Mouse (Mus musculus): Measurements from ENCODE around the gene Gdf7. TPM values are rescaled to one million over a fixed set of nuclear protein-coding genes. Genes with fewer than 3 reads are reported as not detected.

Gdf7 gene
- polyA plus RNA-seq, 1 experiment from 2014 or later = 0.80 TPM

DNA sequence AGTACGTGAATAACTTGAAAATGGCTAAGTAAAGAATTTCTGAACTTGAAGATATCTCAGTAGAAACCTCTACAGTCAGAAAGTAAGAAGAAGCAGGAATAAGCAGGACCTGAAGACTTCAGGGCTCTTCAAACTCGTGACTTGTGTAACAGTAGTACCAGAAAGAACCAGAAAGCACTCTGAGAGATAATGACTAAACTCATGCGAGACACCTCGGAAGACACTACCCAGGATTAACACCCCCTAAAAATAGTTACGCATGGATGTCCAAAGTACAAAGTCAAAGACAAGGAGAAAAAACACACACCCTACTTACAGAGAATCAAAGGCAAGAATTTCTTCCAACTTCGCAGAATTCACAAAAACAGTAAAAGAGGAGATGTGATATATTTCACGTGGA lies 35.4 kb downstream of the Gdf7 start:
- H3K9ac ChIP-seq (replicated peaks) = no peak overlapping the region
- no peak overlapping the region for H3K27ac ChIP-seq
- H3K9me3 ChIP-seq = no peaks in the 10 kb centered on the region
- 91% methylated on average over 7 of the region's 7 CpGs for WGBS
- H3K4me1 ChIP-seq (replicated peaks) = peaks cover 4% of the 10 kb centered on the region; the same call in 1 of the 2 replicates
- ATAC-seq (ENCODE audit: insufficient number of reproducible peaks, insufficient read depth, low FRiP score, low TSS enrichment, low read depth) = no peak
- H3K27me3 ChIP-seq = no peaks in the 10 kb centered on the region
- H3K36me3 ChIP-seq = 0 out of 2 replicates have a peak, but pooled peaks cover 7% of the 10 kb centered on the region
- H3K4me3 ChIP-seq (replicated peaks) = no peak overlapping the region
- no peak overlapping the region for H3K4me2 ChIP-seq

DNA sequence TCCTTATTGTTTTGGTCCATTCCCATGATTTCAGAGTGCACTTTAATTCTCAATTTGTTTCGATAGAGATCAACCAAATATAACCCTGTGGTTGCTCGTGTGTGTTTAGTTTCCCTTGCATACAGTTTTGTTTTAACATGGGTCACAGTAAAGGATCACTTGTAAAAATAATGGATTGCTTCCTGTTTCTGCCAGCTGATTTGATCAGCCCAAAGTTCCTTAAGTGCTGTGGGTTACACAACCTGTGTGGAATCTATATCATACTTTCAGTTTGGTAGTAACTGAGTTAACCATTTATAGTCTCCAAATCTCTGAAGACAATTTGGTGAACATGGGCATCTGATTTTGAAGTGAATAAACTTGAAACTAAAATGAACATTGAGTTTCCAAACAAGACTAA lies 41.5 kb downstream of the Gdf7 start:
- no peak for ATAC-seq (ENCODE audit: insufficient number of reproducible peaks, insufficient read depth, low FRiP score, low TSS enrichment, low read depth)
- no peaks in the 10 kb centered on the region for H3K27me3 ChIP-seq
- no peaks in the 10 kb centered on the region; the same call in 1 of the 2 replicates for H3K36me3 ChIP-seq
- H3K4me2 ChIP-seq = no peak overlapping the region
- H3K27ac ChIP-seq = no peak overlapping the region
- peaks cover 4% of the 10 kb centered on the region for H3K4me1 ChIP-seq (replicated peaks)
- 68% methylated on average over 2 of the region's 2 CpGs for WGBS
- H3K9me3 ChIP-seq = no peaks in the 10 kb centered on the region
- no peak overlapping the region for H3K4me3 ChIP-seq (replicated peaks)
- H3K9ac ChIP-seq (replicated peaks) = no peak overlapping the region

Other genes with a start within 250 kb of the Gdf7 start
- 63.4 and 73.3 TPM in 2 replicates for gene Ldah, start 93.8 kb downstream of the Gdf7 start, polyA plus RNA-seq (2016; fragmentation: Nextera tagmentation; extraction: Ambion mirVana)
- 17.5 and 19.9 TPM in 2 replicates for gene Hs1bp3, start 11.5 kb upstream of the Gdf7 start, polyA plus RNA-seq (2016; fragmentation: Nextera tagmentation; extraction: Ambion mirVana)
- 32.4 and 35.1 TPM in 2 replicates for gene Rhob, start 198.1 kb upstream of the Gdf7 start, polyA plus RNA-seq (2016; fragmentation: Nextera tagmentation; extraction: Ambion mirVana)